Mouse (Mus musculus) C2C12 (cell line): Measurements from ENCODE around the gene Ttc39b. TPM values are rescaled to one million over a fixed set of nuclear protein-coding genes. Genes with fewer than 3 reads are reported as not detected.

ENCODE experiments used
- H3K27me3 ChIP-seq: one replicate; pipeline ENCODE4 v1.6.1; 2011; ENCODE audit not compliant: control insufficient read depth, insufficient read depth, insufficient read length
- H3K36me3 ChIP-seq: one replicate; pipeline ENCODE4 v1.6.1; 2011; ENCODE audit not compliant: control insufficient read depth, insufficient read depth
- H3K4me3 ChIP-seq: one replicate; pipeline ENCODE4 v1.5.1; 2011; ENCODE audit warnings: mild to moderate bottlenecking, control low read depth; ENCODE audit not compliant: poor library complexity, insufficient read depth, severe bottlenecking
- H3K79me2 ChIP-seq: one replicate; pipeline ENCODE4 v1.6.1; 2011; ENCODE audit not compliant: control insufficient read depth, insufficient read depth
- H3K79me3 ChIP-seq: one replicate; pipeline ENCODE4 v1.6.1; 2011; ENCODE audit warnings: low read depth, control low read depth
- H3ac ChIP-seq: one replicate; pipeline ENCODE3; 2011; ENCODE audit warnings: low read depth; ENCODE audit not compliant: control insufficient read depth, insufficient read length
- CEBPB ChIP-seq: IDR thresholded peaks from one replicate; pipeline ENCODE4 v1.6.1; 2011; ENCODE audit warnings: low read depth, mild to moderate bottlenecking, control low read depth, moderate library complexity
- CTCF ChIP-seq: IDR thresholded peaks from one replicate; pipeline ENCODE4 v1.5.1; 2011; ENCODE audit not compliant: control insufficient read depth, insufficient read depth, insufficient read length
- MYOD1 ChIP-seq: IDR thresholded peaks from one replicate; pipeline ENCODE4 v1.6.1; 2011; ENCODE audit warnings: low read depth; ENCODE audit not compliant: control insufficient read depth, insufficient read length
- MYOG ChIP-seq: IDR thresholded peaks from one replicate; pipeline ENCODE4 v1.6.1; 2011; ENCODE audit not compliant: control insufficient read depth, insufficient read length; ENCODE audit errors: extremely low read depth
- USF1 ChIP-seq: IDR thresholded peaks from one replicate; pipeline ENCODE4 v1.6.1; 2011; ENCODE audit warnings: low read depth, mild to moderate bottlenecking, control low read depth, moderate library complexity
- polyA plus RNA-seq: library from polyadenylated mRNA; unstranded; fragments of >200 nt; fragmentation: generic; extraction: Trizol; gene quantifications from one replicate; pipeline ENCODE4 v1.2.1, GENCODE M21; 2012; ENCODE audit warnings: missing spikeins

Ttc39b gene
- polyA plus RNA-seq, 1 experiment, result 23.6 TPM

DNA sequence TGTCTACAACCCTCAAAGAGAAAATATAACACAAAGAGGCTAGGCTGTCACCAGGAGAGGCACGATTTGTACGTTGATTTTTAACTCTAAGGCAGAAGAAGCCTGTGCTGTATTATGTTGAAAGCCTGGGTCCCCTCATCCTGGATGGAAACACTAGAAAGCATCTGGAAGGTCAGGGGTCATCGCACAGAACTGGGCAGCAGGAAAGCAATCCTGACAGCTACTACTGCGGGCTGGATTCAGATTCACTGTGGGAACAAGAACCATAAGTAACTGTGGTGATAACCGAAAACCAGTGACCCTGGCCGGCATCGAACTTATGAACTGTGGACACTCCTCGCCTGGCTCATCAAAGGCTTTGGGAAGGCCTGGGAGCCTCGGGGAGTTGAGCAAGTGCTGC is 153.3 kb downstream of the Ttc39b start:
- H3K79me3 ChIP-seq, result no peaks in the 10 kb centered on the region
- TF ChIP-seq MYOD1 (no peak), CEBPB (no peak), USF1 (no peak), CTCF (no peak), MYOG (no peak)
- H3ac ChIP-seq, result no peak overlapping the region
- H3K36me3 ChIP-seq, result no peaks in the 10 kb centered on the region
- no peaks in the 10 kb centered on the region for H3K79me2 ChIP-seq
- no peak overlapping the region for H3K4me3 ChIP-seq
- no peaks in the 10 kb centered on the region for H3K27me3 ChIP-seq

Other genes with a start within 250 kb of the Ttc39b start
- gene Snapc3, start 93.5 kb upstream of the Ttc39b start, polyA plus RNA-seq, result 13.4 TPM
- 34.0 TPM for gene Psip1, start 162.2 kb upstream of the Ttc39b start, polyA plus RNA-seq
- gene Ccdc171, start 201.3 kb upstream of the Ttc39b start, polyA plus RNA-seq, result 0.37 TPM